Mouse (Mus musculus): ENCODE results near the gene Zfp536. TPM values are rescaled to one million over a fixed set of nuclear protein-coding genes. Genes with fewer than 3 reads are reported as not detected.

Zfp536 gene
- polyA plus RNA-seq, 1 experiment: not detected

- no peak overlapping the region for H3K4me3 ChIP-seq
- TF ChIP-seq MYOD1 (IDR thresholded peaks at IDR 0.05; ENCODE audit: control insufficient read depth in 1 of 3, insufficient read length in 2 of 3, low read depth in 2 of 3): peak in 2 of 3 experiments; percentile 55 to 73
- TF ChIP-seq TCF3 (IDR thresholded peaks at IDR 0.05; ENCODE audit: insufficient read length, low read depth): no peak
- no peak for TF ChIP-seq SRF (IDR thresholded peaks at IDR 0.05; ENCODE audit: control insufficient read depth, insufficient read length, low read depth)
- no peak overlapping the region for H3K4me2 ChIP-seq (ENCODE audit: low read depth)
- H3K36me3 ChIP-seq (ENCODE audit: control insufficient read depth, insufficient read depth): no peaks in the 10 kb centered on the region
- H3ac ChIP-seq (ENCODE audit: control insufficient read depth, insufficient read length): no peak overlapping the region
- no peaks in the 10 kb centered on the region for H3K27me3 ChIP-seq (ENCODE audit: control insufficient read depth, insufficient read depth, insufficient read length)
- no peaks in the 10 kb centered on the region for H3K79me2 ChIP-seq (ENCODE audit: control insufficient read depth, insufficient read depth)
Measured at GRCm38 (mm10) chr7:37788721-37789120, 15.3 kb upstream of the Zfp536 start.

DNA sequence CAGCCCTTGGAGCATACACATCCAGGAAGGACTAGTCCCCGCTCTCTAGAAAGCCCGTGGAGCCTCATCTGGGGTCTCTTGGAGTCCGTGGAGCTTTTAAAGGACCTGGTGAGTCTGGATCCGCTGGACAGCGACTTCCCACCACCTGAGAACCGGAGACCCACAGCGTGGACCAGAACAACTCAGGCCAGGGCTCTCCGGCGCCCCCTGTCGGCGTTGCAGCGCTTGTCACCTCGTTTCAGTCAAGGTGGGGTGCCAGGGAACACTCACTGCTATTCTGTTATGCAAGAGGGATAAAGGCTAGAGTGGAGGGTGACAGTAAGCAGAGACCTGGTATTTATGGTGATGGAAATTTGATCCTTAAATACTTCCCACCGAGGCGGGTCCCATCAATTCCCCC, 2.1 kb upstream of the Zfp536 start:
- no peak overlapping the region for H3K4me2 ChIP-seq (ENCODE audit: low read depth)
- TF ChIP-seq TCF3 (IDR thresholded peaks at IDR 0.05; ENCODE audit: insufficient read length, low read depth): no peak
- TF ChIP-seq E2F4 (IDR thresholded peaks at IDR 0.05; ENCODE audit: insufficient read depth): no peak
- TF ChIP-seq USF1 (IDR thresholded peaks at IDR 0.05; ENCODE audit: low read depth): no peak
- TF ChIP-seq REST (IDR thresholded peaks at IDR 0.05; ENCODE audit: insufficient read depth, insufficient read length): no peak
- no peak for TF ChIP-seq POLR2A (IDR thresholded peaks at IDR 0.05; ENCODE audit: insufficient read length, low read depth)
- TF ChIP-seq TCF12 (IDR thresholded peaks at IDR 0.05; ENCODE audit: insufficient read depth, poor library complexity, severe bottlenecking): no peak
- no peaks in the 10 kb centered on the region for H3K79me2 ChIP-seq (ENCODE audit: control insufficient read depth, insufficient read depth)
- H3K4me3 ChIP-seq: no peak overlapping the region
- peaks cover 17% of the 10 kb centered on the region for H3K27me3 ChIP-seq (ENCODE audit: control insufficient read depth, insufficient read depth, insufficient read length)
- H3ac ChIP-seq (ENCODE audit: control insufficient read depth, insufficient read length): no peak overlapping the region
- H3K36me3 ChIP-seq (ENCODE audit: control insufficient read depth, insufficient read depth): no peaks in the 10 kb centered on the region

DNA sequence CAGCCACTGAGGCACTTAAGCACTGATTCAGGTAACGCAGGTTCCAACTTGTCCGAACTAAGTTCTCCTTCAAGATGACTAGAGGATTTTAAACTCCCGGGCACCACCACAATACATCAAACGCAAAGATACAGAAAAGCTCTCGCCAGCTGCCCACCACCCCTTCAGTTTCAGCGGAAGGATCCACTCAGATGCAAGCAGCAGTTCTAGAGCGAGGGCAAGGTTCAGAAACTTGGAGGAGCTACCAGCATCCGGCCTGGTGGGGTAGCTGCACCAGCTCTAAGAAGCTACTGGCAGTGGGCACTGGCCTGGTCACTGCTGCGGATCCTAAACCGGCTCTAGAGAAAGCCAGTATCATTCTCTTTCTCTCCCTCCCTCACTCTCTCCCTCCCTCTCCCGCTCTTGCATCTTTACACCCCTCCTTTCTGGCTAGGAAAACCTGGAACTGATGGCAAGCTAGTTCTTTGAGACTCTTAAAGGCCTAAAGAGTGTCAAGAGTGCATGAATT, 1.1 kb upstream of the Zfp536 start:
- TF ChIP-seq TCF12 (IDR thresholded peaks at IDR 0.05; ENCODE audit: insufficient read depth, poor library complexity, severe bottlenecking) (no peak), REST (IDR thresholded peaks at IDR 0.05; ENCODE audit: insufficient read depth, insufficient read length) (no peak), POLR2AphosphoS2 (IDR thresholded peaks at IDR 0.05; ENCODE audit: insufficient read length, low read depth) (no peak)
- Histone ChIP-seq H3K36me3 (ENCODE audit: control insufficient read depth, insufficient read depth) (no peaks in the 10 kb centered on the region), H3ac (ENCODE audit: control insufficient read depth, insufficient read length) (no peak overlapping the region), H3K79me2 (ENCODE audit: control insufficient read depth, insufficient read depth) (no peaks in the 10 kb centered on the region), H3K27me3 (ENCODE audit: control insufficient read depth, insufficient read depth, insufficient read length) (peaks cover 24% of the 10 kb centered on the region), H3K4me2 (ENCODE audit: low read depth) (no peak overlapping the region), H3K4me3 (no peak overlapping the region)

DNA sequence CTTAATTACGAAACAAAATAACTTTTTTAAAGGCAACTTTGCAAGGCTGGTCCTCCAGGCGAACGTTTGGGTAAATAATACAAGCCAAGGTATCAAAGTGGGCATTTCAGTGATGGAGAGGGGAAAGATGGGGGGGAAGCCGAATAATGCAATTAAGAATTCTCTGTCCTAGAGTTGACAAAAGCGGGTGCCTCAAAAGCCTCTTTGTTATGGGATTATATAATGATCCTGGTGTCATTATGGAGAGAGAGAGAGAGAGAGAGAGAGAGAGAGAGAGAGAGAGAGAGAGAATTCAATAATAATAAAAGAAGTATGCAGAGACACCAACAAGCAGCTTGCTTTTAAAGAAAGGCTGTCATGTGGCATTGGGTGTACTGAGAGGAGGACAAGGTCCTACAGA, 465 bp upstream of the Zfp536 start:
- Histone ChIP-seq H3K4me3 (no peak overlapping the region), H3ac (ENCODE audit: control insufficient read depth, insufficient read length) (no peak overlapping the region), H3K79me2 (ENCODE audit: control insufficient read depth, insufficient read depth) (no peaks in the 10 kb centered on the region), H3K27me3 (ENCODE audit: control insufficient read depth, insufficient read depth, insufficient read length) (peaks cover 30% of the 10 kb centered on the region), H3K36me3 (ENCODE audit: control insufficient read depth, insufficient read depth) (no peaks in the 10 kb centered on the region), H3K4me2 (ENCODE audit: low read depth) (no peak overlapping the region)
- no peak for TF ChIP-seq REST (IDR thresholded peaks at IDR 0.05; ENCODE audit: insufficient read depth, insufficient read length)
- TF ChIP-seq MYOD1 (IDR thresholded peaks at IDR 0.05; ENCODE audit: control insufficient read depth in 1 of 3, insufficient read length in 2 of 3, low read depth in 2 of 3): no peak
- no peak for TF ChIP-seq TCF12 (IDR thresholded peaks at IDR 0.05; ENCODE audit: insufficient read depth, poor library complexity, severe bottlenecking)
- TF ChIP-seq MAX (IDR thresholded peaks at IDR 0.05; ENCODE audit: low read depth): no peak
- TF ChIP-seq MYOG (IDR thresholded peaks at IDR 0.05; ENCODE audit: control insufficient read depth in 1 of 3, insufficient read depth in 1 of 3, insufficient read length in 2 of 3, low read depth in 2 of 3): no peak
- TF ChIP-seq POLR2A (IDR thresholded peaks at IDR 0.05; ENCODE audit: insufficient read length, low read depth): no peak
- TF ChIP-seq TCF3 (IDR thresholded peaks at IDR 0.05; ENCODE audit: insufficient read length, low read depth): no peak
- no peak for TF ChIP-seq USF1 (IDR thresholded peaks at IDR 0.05; ENCODE audit: low read depth)
- TF ChIP-seq POLR2AphosphoS2 (IDR thresholded peaks at IDR 0.05; ENCODE audit: insufficient read length, low read depth): no peak
- TF ChIP-seq E2F4 (IDR thresholded peaks at IDR 0.05; ENCODE audit: insufficient read depth): no peak
- TF ChIP-seq SRF (IDR thresholded peaks at IDR 0.05; ENCODE audit: control insufficient read depth, insufficient read length, low read depth): no peak
- no peak for TF ChIP-seq CEBPB (IDR thresholded peaks at IDR 0.05; ENCODE audit: insufficient read depth, poor library complexity, severe bottlenecking)

- no peak overlapping the region for H3K4me2 ChIP-seq (ENCODE audit: low read depth)
- no peaks in the 10 kb centered on the region for H3K79me2 ChIP-seq (ENCODE audit: control insufficient read depth, insufficient read depth)
- peaks cover 32% of the 10 kb centered on the region for H3K27me3 ChIP-seq (ENCODE audit: control insufficient read depth, insufficient read depth, insufficient read length)
- H3K36me3 ChIP-seq (ENCODE audit: control insufficient read depth, insufficient read depth): no peaks in the 10 kb centered on the region
- H3ac ChIP-seq (ENCODE audit: control insufficient read depth, insufficient read length): no peak overlapping the region
- no peak overlapping the region for H3K4me3 ChIP-seq
- TF ChIP-seq MAX (IDR thresholded peaks at IDR 0.05; ENCODE audit: low read depth) (no peak), TCF3 (IDR thresholded peaks at IDR 0.05; ENCODE audit: insufficient read length, low read depth) (no peak), MYOD1 (IDR thresholded peaks at IDR 0.05; ENCODE audit: control insufficient read depth in 1 of 3, insufficient read length in 2 of 3, low read depth in 2 of 3) (no peak), TCF12 (IDR thresholded peaks at IDR 0.05; ENCODE audit: insufficient read depth, poor library complexity, severe bottlenecking) (no peak), SRF (IDR thresholded peaks at IDR 0.05; ENCODE audit: control insufficient read depth, insufficient read length, low read depth) (no peak), USF1 (IDR thresholded peaks at IDR 0.05; ENCODE audit: low read depth) (no peak), MYOG (IDR thresholded peaks at IDR 0.05; ENCODE audit: control insufficient read depth in 1 of 3, insufficient read depth in 1 of 3, insufficient read length in 2 of 3, low read depth in 2 of 3) (no peak), CEBPB (IDR thresholded peaks at IDR 0.05; ENCODE audit: insufficient read depth, poor library complexity, severe bottlenecking) (no peak), POLR2AphosphoS2 (IDR thresholded peaks at IDR 0.05; ENCODE audit: insufficient read length, low read depth) (no peak), E2F4 (IDR thresholded peaks at IDR 0.05; ENCODE audit: insufficient read depth) (no peak), REST (IDR thresholded peaks at IDR 0.05; ENCODE audit: insufficient read depth, insufficient read length) (no peak), POLR2A (IDR thresholded peaks at IDR 0.05; ENCODE audit: insufficient read length, low read depth) (no peak)
Measured at GRCm38 (mm10) chr7:37772376-37773311, 797 bp downstream of the Zfp536 start.
